30 mouse cellular contexts compared by ENCODE assay signal in genomic region chr14:32452552-32452951, GRCm38 (mm10). TPM values are rescaled to one million over a fixed set of nuclear protein-coding genes. Genes with fewer than 3 reads are reported as not detected.
A peak's percentile ranks its signal among the peaks of the same experiment; 100 is the strongest.
DNase-seq lines count a peak whose midpoint lies in the region; ATAC-seq and TF ChIP-seq lines count a peak whose summit lies in the region.
"Had no signal": no experiment of that assay in that cellular context is flagged by ENCODE, and none has a peak within 500 bp of the region (broad histone marks: within the 10 kb centered on the region; RNA-seq: fewer than 3 reads in every experiment).

No protein-coding gene starts in this region.

- peaks cover 11% of the 10 kb centered on the region for H3K4me1 ChIP-seq in hindbrain, embryonic 12.5 days
- peaks cover 6% of the 10 kb centered on the region for H3K4me1 ChIP-seq in hindbrain, embryonic 11.5 days (replicated peaks; ENCODE audit: control insufficient read depth, insufficient read depth, low read length)
- 0 out of 2 replicates have a peak, but pooled peaks cover 4% of the 10 kb centered on the region for H3K4me1 ChIP-seq in midbrain, embryonic 10.5 days
- H3K4me1 ChIP-seq in midbrain, embryonic 16.5 days (ENCODE audit: control insufficient read depth, insufficient read depth, low read length): no peaks in the 10 kb centered on the region
- no peaks in the 10 kb centered on the region for H3K4me1 ChIP-seq in stomach, postnatal 0 days (replicated peaks; ENCODE audit: control insufficient read depth, insufficient read depth)
- H3K4me1 ChIP-seq: embryonic facial prominence, embryonic 12.5 days; embryonic facial prominence, embryonic 15.5 days had no signal

- DNase-seq in hindbrain, embryonic 11.5 days (ENCODE audit: low spot score): no peak
- peak; percentile 9 for DNase-seq in midbrain, embryonic 10.5 days (ENCODE audit: low spot score)
- peak; percentile 8 for DNase-seq in stomach, postnatal 0 days (ENCODE audit: low spot score)
- no peak for DNase-seq in layer of hippocampus, adult 8-10 months (ENCODE audit: low spot score in 2 of 2)
- DNase-seq: adrenal gland, adult 2 months; adrenal gland, postnatal 14 days; cerebellum, adult 11 months; cerebellum, adult 2 months; cerebellum, adult 9-11 months; cerebellum, postnatal 25 days; forebrain, postnatal 0 days; gastrocnemius, adult 2 months; gastrocnemius, postnatal 14 days; heart, adult 18-20 months; heart, postnatal 36 days had no signal

- TF ChIP-seq CTCF in stomach, postnatal 0 days (IDR thresholded peaks at IDR 0.05; ENCODE audit: low read depth): no peak

- peaks cover 24% of the 10 kb centered on the region for H3K27me3 ChIP-seq in hindbrain, embryonic 12.5 days
- H3K27me3 ChIP-seq in hindbrain, embryonic 11.5 days (ENCODE audit: control insufficient read depth, insufficient read depth, low read length): 0 out of 2 replicates have a peak, but pooled peaks cover 6% of the 10 kb centered on the region
- peaks cover 17% of the 10 kb centered on the region; the same call in 1 of the 2 replicates for H3K27me3 ChIP-seq in midbrain, embryonic 10.5 days (ENCODE audit: low read depth, poor library complexity, severe bottlenecking)
- peaks cover 16% of the 10 kb centered on the region for H3K27me3 ChIP-seq in midbrain, embryonic 16.5 days (ENCODE audit: control insufficient read depth, insufficient read depth, low read depth, low read length)
- H3K27me3 ChIP-seq in stomach, postnatal 0 days (ENCODE audit: control insufficient read depth, insufficient read depth, low read length): no peaks in the 10 kb centered on the region

- WGBS in hindbrain, embryonic 12.5 days: 16% methylated on average over 4 of the region's 4 CpGs
- 16% methylated on average over 4 of the region's 4 CpGs for WGBS in hindbrain, embryonic 11.5 days
- WGBS in midbrain, embryonic 10.5 days: 34% methylated on average over 4 of the region's 4 CpGs
- WGBS in midbrain, embryonic 16.5 days: 25% methylated on average over 4 of the region's 4 CpGs
- 3% methylated on average over 4 of the region's 4 CpGs for WGBS in stomach, postnatal 0 days

- H3K36me3 ChIP-seq in hindbrain, embryonic 12.5 days: no peaks in the 10 kb centered on the region
- H3K36me3 ChIP-seq in hindbrain, embryonic 11.5 days (ENCODE audit: control insufficient read depth, insufficient read depth, low read length): no peaks in the 10 kb centered on the region
- H3K36me3 ChIP-seq in midbrain, embryonic 10.5 days: no peaks in the 10 kb centered on the region
- no peaks in the 10 kb centered on the region for H3K36me3 ChIP-seq in midbrain, embryonic 16.5 days (ENCODE audit: control insufficient read depth, insufficient read depth, low read length)
- no peaks in the 10 kb centered on the region for H3K36me3 ChIP-seq in stomach, postnatal 0 days (ENCODE audit: control insufficient read depth, insufficient read depth, low read length)
- H3K36me3 ChIP-seq: embryonic facial prominence, embryonic 12.5 days; embryonic facial prominence, embryonic 15.5 days; hindbrain, embryonic 10.5 days; hindbrain, embryonic 15.5 days had no signal

- no peak overlapping the region for H3K4me3 ChIP-seq in hindbrain, embryonic 12.5 days
- no peak overlapping the region for H3K4me3 ChIP-seq in hindbrain, embryonic 11.5 days (ENCODE audit: low read depth, low read length)
- no peak overlapping the region for H3K4me3 ChIP-seq in midbrain, embryonic 10.5 days
- no peak overlapping the region for H3K4me3 ChIP-seq in midbrain, embryonic 16.5 days (ENCODE audit: low read depth, low read length)
- H3K4me3 ChIP-seq in stomach, postnatal 0 days (ENCODE audit: low read depth, low read length): no peak overlapping the region
- H3K4me3 ChIP-seq: embryonic facial prominence, embryonic 12.5 days; embryonic facial prominence, embryonic 15.5 days; gastrocnemius, adult 2 months; hindbrain, embryonic 10.5 days; hindbrain, embryonic 15.5 days had no signal

- no peak for TF ChIP-seq EP300 in stomach, postnatal 0 days (optimal IDR thresholded peaks at IDR 0.05)

- no peak overlapping the region for H3K9ac ChIP-seq in hindbrain, embryonic 12.5 days
- no peak overlapping the region for H3K9ac ChIP-seq in hindbrain, embryonic 11.5 days (ENCODE audit: low read depth, low read length)
- no peak overlapping the region for H3K9ac ChIP-seq in midbrain, embryonic 16.5 days (ENCODE audit: low read depth, low read length)
- H3K9ac ChIP-seq in stomach, postnatal 0 days (ENCODE audit: low read length): no peak overlapping the region
- H3K9ac ChIP-seq: embryonic facial prominence, embryonic 12.5 days; embryonic facial prominence, embryonic 15.5 days; forebrain, postnatal 0 days; hindbrain, embryonic 15.5 days had no signal

- H3K27ac ChIP-seq in hindbrain, embryonic 12.5 days: no peak overlapping the region
- no peak overlapping the region for H3K27ac ChIP-seq in hindbrain, embryonic 11.5 days (ENCODE audit: low read depth, low read length)
- no peak overlapping the region for H3K27ac ChIP-seq in midbrain, embryonic 10.5 days (replicated peaks)
- no peak overlapping the region for H3K27ac ChIP-seq in midbrain, embryonic 16.5 days (ENCODE audit: low read length)
- no peak overlapping the region for H3K27ac ChIP-seq in stomach, postnatal 0 days (replicated peaks)
- H3K27ac ChIP-seq: embryonic facial prominence, embryonic 12.5 days; embryonic facial prominence, embryonic 15.5 days; gastrocnemius, adult 2 months; hindbrain, embryonic 10.5 days; hindbrain, embryonic 15.5 days had no signal

- ATAC-seq in hindbrain, embryonic 12.5 days (ENCODE audit: low FRiP score): peak; percentile 60; the same call in 1 of the 2 replicates
- no peak for ATAC-seq in hindbrain, embryonic 11.5 days (ENCODE audit: low FRiP score)
- no peak for ATAC-seq in midbrain, embryonic 16.5 days
- ATAC-seq in stomach, postnatal 0 days (ENCODE audit: low FRiP score, low TSS enrichment): no peak
- ATAC-seq: CD4-positive, CD25-positive, alpha-beta regulatory T cell, adult 4 months; forebrain, embryonic 14.5 days; forebrain, postnatal 0 days had no signal

- no peak overlapping the region for H3K4me2 ChIP-seq in hindbrain, embryonic 12.5 days (replicated peaks)
- H3K4me2 ChIP-seq in hindbrain, embryonic 11.5 days (replicated peaks; ENCODE audit: low read depth, low read length): no peak overlapping the region
- no peak overlapping the region for H3K4me2 ChIP-seq in midbrain, embryonic 16.5 days (ENCODE audit: low read length)
- H3K4me2 ChIP-seq in stomach, postnatal 0 days (replicated peaks; ENCODE audit: low read depth): no peak overlapping the region
- H3K4me2 ChIP-seq: embryonic facial prominence, embryonic 12.5 days; embryonic facial prominence, embryonic 15.5 days; hindbrain, embryonic 15.5 days had no signal

- no peaks in the 10 kb centered on the region for H3K9me3 ChIP-seq in hindbrain, embryonic 12.5 days (replicated peaks)
- no peaks in the 10 kb centered on the region for H3K9me3 ChIP-seq in hindbrain, embryonic 11.5 days (ENCODE audit: control insufficient read depth, low read length)
- no peaks in the 10 kb centered on the region for H3K9me3 ChIP-seq in midbrain, embryonic 10.5 days (replicated peaks)
- no peaks in the 10 kb centered on the region for H3K9me3 ChIP-seq in midbrain, embryonic 16.5 days (replicated peaks; ENCODE audit: control insufficient read depth, low read length, poor library complexity, severe bottlenecking)
- H3K9me3 ChIP-seq in stomach, postnatal 0 days (ENCODE audit: control insufficient read depth, low read length): no peaks in the 10 kb centered on the region
- H3K9me3 ChIP-seq: embryonic facial prominence, embryonic 12.5 days; embryonic facial prominence, embryonic 15.5 days; hindbrain, embryonic 10.5 days; hindbrain, embryonic 15.5 days had no signal

RNA-seq across cellular contexts. Expression of gene Slc18a3, which starts 12.1 kb away (rescaled TPM):
- polyA plus RNA-seq in hindbrain, embryonic 12.5 days (2016; fragmentation: Nextera tagmentation; extraction: Ambion mirVana): 7.3 and 9.4 TPM in 2 replicates
- 5.3 and 7.0 TPM in 2 replicates for polyA plus RNA-seq in hindbrain, embryonic 11.5 days (2014; fragmentation: Nextera tagmentation; extraction: Ambion mirVana)
- 0.41 and 0.77 TPM in 2 replicates for polyA plus RNA-seq in midbrain, embryonic 10.5 days (2016; fragmentation: Nextera tagmentation; extraction: Ambion mirVana)
- polyA plus RNA-seq in midbrain, embryonic 16.5 days (2015; fragmentation: Nextera tagmentation; extraction: Ambion mirVana): 2.7 and 3.6 TPM in 2 replicates
- polyA plus RNA-seq in stomach, postnatal 0 days (2015; fragmentation: Nextera tagmentation; extraction: Ambion mirVana): 3.8 and 3.9 TPM in 2 replicates
- total RNA-seq in layer of hippocampus, adult 8-10 months (2022): not detected
- total RNA-seq: adrenal gland, adult 2 months; adrenal gland, postnatal 14 days; common myeloid progenitor, adult 5-6 weeks; gastrocnemius, adult 2 months; gastrocnemius, postnatal 14 days; gastrocnemius, postnatal 4 days; heart, adult 18-20 months; MEL had no signal
- polyA plus RNA-seq: C2C12; CD4-positive, CD25-positive, alpha-beta regulatory T cell, adult 4 months; heart, postnatal 0 days had no signal

RNA-seq across cellular contexts. Expression of gene Chat, which starts 13.2 kb away (rescaled TPM):
- 0.80 and 1.7 TPM in 2 replicates for polyA plus RNA-seq in hindbrain, embryonic 12.5 days (2016; fragmentation: Nextera tagmentation; extraction: Ambion mirVana)
- 0.74 and 1.1 TPM in 2 replicates for polyA plus RNA-seq in hindbrain, embryonic 11.5 days (2014; fragmentation: Nextera tagmentation; extraction: Ambion mirVana)
- polyA plus RNA-seq in midbrain, embryonic 10.5 days (2016; fragmentation: Nextera tagmentation; extraction: Ambion mirVana): 0.07 and 0.10 TPM in 2 replicates
- 0.75 and 0.90 TPM in 2 replicates for polyA plus RNA-seq in midbrain, embryonic 16.5 days (2015; fragmentation: Nextera tagmentation; extraction: Ambion mirVana)
- polyA plus RNA-seq in stomach, postnatal 0 days (2015; fragmentation: Nextera tagmentation; extraction: Ambion mirVana): 0.17 and 0.30 TPM in 2 replicates
- total RNA-seq in layer of hippocampus, adult 8-10 months (2022): not detected
- total RNA-seq: adrenal gland, adult 2 months; adrenal gland, postnatal 14 days; common myeloid progenitor, adult 5-6 weeks; gastrocnemius, adult 2 months; gastrocnemius, postnatal 14 days; gastrocnemius, postnatal 4 days; heart, adult 18-20 months; heart, postnatal 36 days; MEL had no signal
- polyA plus RNA-seq: adrenal gland, adult 2 months; C2C12; CD4-positive, CD25-positive, alpha-beta regulatory T cell, adult 4 months; embryonic facial prominence, embryonic 12.5 days; forebrain, embryonic 11.5 days; forebrain, embryonic 14.5 days; heart, embryonic 14.5 days; heart, postnatal 0 days had no signal

Comparison
In these comparisons a context has a peak if more than half of its experiments do, and no peak if none do; other contexts are left out.
1. DNase-seq: peak in midbrain, embryonic 10.5 days (single experiment) and stomach, postnatal 0 days (single experiment); none in hindbrain, embryonic 11.5 days (single experiment) and layer of hippocampus, adult 8-10 months (0 of 2).